Mouse (Mus musculus) lung, embryonic 14.5 days (tissue): ENCODE data around the gene Abl1. TPM values are rescaled to one million over a fixed set of nuclear protein-coding genes. Genes with fewer than 3 reads are reported as not detected.

ENCODE experiments used
- ATAC-seq: fragments of 200-750 bp; cut with Nextera tagmentation; 2 replicates; pipeline ENCODE4 v1.8.0; 2017; ENCODE audit warnings: mild to moderate bottlenecking, moderate TSS enrichment, moderate library complexity; ENCODE audit not compliant: insufficient read depth
- DNase-seq: peaks from one replicate; pipeline ENCODE4 v3.0.0-alpha.2; 2015
- H3K27ac ChIP-seq: fragments of 300-500 bp; sonication (generic); 2 replicates; pipeline ENCODE4 v1.5.1; 2014; ENCODE audit warnings: low read depth, mild to moderate bottlenecking, moderate library complexity
- H3K27me3 ChIP-seq: fragments of 300-500 bp; sonication (generic); 2 replicates; pipeline ENCODE4 v1.6.1; 2014; ENCODE audit warnings: low read length, control low read depth; ENCODE audit not compliant: insufficient read depth
- H3K36me3 ChIP-seq: fragments of 300-500 bp; sonication (generic); 2 replicates; pipeline ENCODE4 v1.6.1; 2014; ENCODE audit warnings: control low read depth; ENCODE audit not compliant: insufficient read depth
- H3K4me1 ChIP-seq: fragments of 300-500 bp; sonication (generic); 2 replicates; pipeline ENCODE4 v1.6.1; 2014; ENCODE audit warnings: antibody characterized with exemption, control low read depth; ENCODE audit not compliant: insufficient read depth
- H3K4me2 ChIP-seq: fragments of 300-500 bp; sonication (generic); 2 replicates; pipeline ENCODE4 v1.6.1; 2014; ENCODE audit warnings: mild to moderate bottlenecking
- H3K4me3 ChIP-seq: fragments of 300-500 bp; sonication (generic); 2 replicates; pipeline ENCODE4 v1.5.1; 2014; ENCODE audit warnings: low read depth, low read length
- H3K9ac ChIP-seq: fragments of 300-500 bp; sonication (generic); 2 replicates; pipeline ENCODE4 v1.6.1; 2014
- H3K9me3 ChIP-seq: fragments of 300-500 bp; sonication (generic); 2 replicates; pipeline ENCODE4 v1.6.1; 2016; ENCODE audit warnings: low read depth, low read length, control low read depth
- CTCF ChIP-seq: IDR thresholded peaks from 2 replicates; pipeline ENCODE4 v1.5.1; 2016; ENCODE audit warnings: antibody characterized with exemption, low read depth
- WGBS: fragments of 180-500 bp; shearing (Covaris S2); extraction: QIAGEN DNeasy Blood & Tissue Kit; methylation state at CpG from one replicate; pipeline ENCODE4 v1.1.7; 2014; 5-methylcytosine and 5-hydroxymethylcytosine counted together
- polyA plus RNA-seq: library from polyadenylated mRNA; unstranded; fragments of >200 nt; fragmentation: Nextera tagmentation; extraction: Ambion mirVana; gene quantifications from 2 replicates; pipeline ENCODE4 v1.2.1, GENCODE M21; 2014

The Abl1 gene
- polyA plus RNA-seq, 1 experiment from 2014 or later, result 54.4 TPM

DNA sequence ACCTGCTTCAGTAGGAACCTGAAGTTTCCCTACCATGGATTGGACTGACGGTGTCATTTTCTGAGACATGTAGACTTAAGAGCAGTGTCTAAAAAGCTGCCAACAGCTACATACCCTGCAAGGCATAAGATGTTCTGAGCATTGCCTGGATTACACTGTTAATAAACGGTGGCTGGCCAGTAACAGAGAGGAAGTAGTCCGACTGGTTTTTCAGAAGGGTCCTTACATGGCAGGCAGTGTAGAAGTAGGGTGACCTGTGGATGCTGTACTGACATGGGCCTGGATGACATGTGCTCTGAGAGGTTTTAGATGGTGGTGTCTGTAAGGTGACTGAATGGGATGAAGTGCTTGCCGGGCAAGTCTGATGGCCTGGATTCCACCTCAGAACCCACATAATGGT, 79.6 kb downstream of the Abl1 start:
- ATAC-seq (no peak), DNase-seq (peak; percentile 44)
- Histone ChIP-seq H3K4me1 (peaks cover 52% of the 10 kb centered on the region), H3K9ac (no peak overlapping the region), H3K36me3 (0 out of 2 replicates have a peak, but pooled peaks cover 3% of the 10 kb centered on the region), H3K9me3 (no peaks in the 10 kb centered on the region), H3K27ac (peak overlapping the region; percentile 58), H3K4me3 (no peak overlapping the region), H3K27me3 (no peaks in the 10 kb centered on the region), H3K4me2 (no peak overlapping the region)
- 52% methylated on average over 4 of the region's 4 CpGs for WGBS
- TF ChIP-seq CTCF, result no peak

GRCm38 (mm10) chr2:31769115-31769514, 80.9 kb downstream of the Abl1 start:
- Histone ChIP-seq H3K27me3 (no peaks in the 10 kb centered on the region), H3K9me3 (no peaks in the 10 kb centered on the region), H3K4me1 (peaks cover 44% of the 10 kb centered on the region), H3K4me3 (no peak overlapping the region), H3K27ac (peak overlapping the region; percentile 82), H3K4me2 (peak overlapping the region; percentile 43), H3K9ac (peak overlapping the region; percentile 21; the same call in 1 of the 2 replicates), H3K36me3 (0 out of 2 replicates have a peak, but pooled peaks cover 3% of the 10 kb centered on the region)
- ATAC-seq (no peak), DNase-seq (no peak)
- no peak for TF ChIP-seq CTCF
- WGBS, result 27% methylated on average over 4 of the region's 4 CpGs

- H3K4me1 ChIP-seq, result peaks cover 44% of the 10 kb centered on the region
- 12% methylated on average over 6 of the region's 6 CpGs for WGBS
- H3K4me3 ChIP-seq, result no peak overlapping the region
- peak overlapping the region; percentile 30 for H3K9ac ChIP-seq
- peak; percentile 62 for DNase-seq
- H3K36me3 ChIP-seq, result 0 out of 2 replicates have a peak, but pooled peaks cover 3% of the 10 kb centered on the region
- ATAC-seq, result 0 out of 2 replicates have a peak, but pooled peaks have one; percentile 18
- peak overlapping the region; percentile 43 for H3K4me2 ChIP-seq
- H3K9me3 ChIP-seq, result no peaks in the 10 kb centered on the region
- no peaks in the 10 kb centered on the region for H3K27me3 ChIP-seq
- TF ChIP-seq CTCF, result no peak
- H3K27ac ChIP-seq, result peak overlapping the region; percentile 82
These were observed 81.5 kb downstream of the Abl1 start for GRCm38 (mm10) chr2:31769631-31770111.

DNA sequence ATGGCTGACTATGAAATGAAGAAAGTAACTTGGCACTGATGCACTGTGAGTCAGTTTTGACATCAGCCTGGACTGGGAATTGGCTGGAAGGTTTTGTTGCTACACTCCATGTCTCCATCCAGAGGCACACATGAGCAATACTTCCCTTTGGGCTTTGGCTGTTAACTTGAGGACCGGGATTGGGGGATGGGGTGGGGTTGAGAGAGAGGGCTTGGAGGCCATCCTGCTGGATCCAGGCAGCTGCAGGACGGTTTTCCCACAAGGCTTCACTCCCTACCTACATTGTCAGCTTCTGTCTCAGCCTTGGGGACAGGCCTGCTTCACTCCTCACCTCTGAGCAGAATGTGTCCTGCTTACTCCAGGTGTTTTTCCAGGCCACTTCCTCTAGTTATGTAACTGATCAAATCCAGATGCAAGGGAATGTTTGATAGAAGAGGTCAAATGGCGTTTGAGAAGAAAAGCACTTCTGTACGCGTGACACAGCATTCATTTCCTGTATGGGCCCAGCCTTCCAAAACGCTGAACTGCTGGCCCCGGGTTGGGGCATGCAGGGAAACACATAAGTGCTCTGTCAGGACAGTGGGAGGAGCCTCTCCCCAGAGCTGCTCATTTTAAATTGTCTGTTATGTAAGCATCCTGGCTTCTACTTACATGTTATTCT, 82.7 kb downstream of the Abl1 start:
- Histone ChIP-seq H3K4me1 (peaks cover 37% of the 10 kb centered on the region), H3K27ac (peak overlapping the region; percentile 82), H3K36me3 (0 out of 2 replicates have a peak, but pooled peaks cover 3% of the 10 kb centered on the region), H3K4me3 (no peak overlapping the region), H3K9ac (no peak overlapping the region), H3K9me3 (no peaks in the 10 kb centered on the region), H3K4me2 (peak overlapping the region; percentile 43), H3K27me3 (no peaks in the 10 kb centered on the region)
- WGBS, result 5% methylated on average over 7 of the region's 7 CpGs
- DNase-seq (peak; percentile 85), ATAC-seq (peak; percentile 82)
- TF ChIP-seq CTCF, result peak; percentile 14; the same call in 1 of the 2 replicates

DNA sequence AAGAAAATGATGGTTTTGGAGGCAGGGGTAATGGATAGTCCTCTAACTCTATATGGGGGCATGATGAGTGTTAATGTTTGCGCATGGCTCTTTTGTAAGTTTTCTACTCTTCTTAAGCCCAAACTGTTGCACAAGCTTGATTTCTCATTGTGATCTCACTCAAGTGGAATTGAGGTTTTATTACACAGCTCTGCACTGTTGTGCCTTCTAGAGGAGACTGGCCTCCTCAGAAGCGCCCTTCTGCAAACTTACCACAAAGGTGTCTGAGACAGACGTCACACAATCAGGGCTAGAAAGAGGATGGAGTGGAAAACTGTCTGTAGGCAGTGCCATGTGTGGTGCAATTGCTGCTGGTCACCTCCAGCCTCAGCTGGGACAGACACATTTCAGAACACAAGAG, 88.3 kb downstream of the Abl1 start:
- Histone ChIP-seq H3K4me1 (no peaks in the 10 kb centered on the region), H3K27me3 (no peaks in the 10 kb centered on the region), H3K4me3 (no peak overlapping the region), H3K36me3 (peaks cover 46% of the 10 kb centered on the region), H3K9ac (no peak overlapping the region), H3K4me2 (no peak overlapping the region), H3K27ac (no peak overlapping the region), H3K9me3 (no peaks in the 10 kb centered on the region)
- ATAC-seq (no peak), DNase-seq (no peak)
- TF ChIP-seq CTCF, result no peak
- WGBS, result 88% methylated on average over 3 of the region's 3 CpGs

DNA sequence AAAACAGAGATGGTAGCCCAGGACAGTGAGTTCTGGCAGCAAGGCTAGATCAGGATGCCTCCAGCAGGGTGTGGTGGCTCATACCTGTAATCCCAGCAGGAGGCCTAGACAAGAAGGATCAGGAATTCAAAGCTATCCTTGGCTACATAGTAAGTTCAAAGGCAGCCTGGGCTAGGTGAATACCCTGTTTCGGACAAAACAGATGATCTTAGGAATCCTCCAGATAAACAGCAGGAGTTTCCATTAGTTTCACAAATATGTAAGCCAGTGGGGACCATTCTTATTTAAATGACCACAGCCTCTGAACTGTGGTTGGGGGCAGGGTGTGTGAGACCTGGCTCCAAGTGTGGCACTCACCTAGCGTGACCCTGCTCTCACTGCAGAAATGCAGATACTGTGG, 91.1 kb downstream of the Abl1 start:
- H3K4me3 ChIP-seq, result no peak overlapping the region
- H3K27ac ChIP-seq, result no peak overlapping the region
- H3K9me3 ChIP-seq, result no peaks in the 10 kb centered on the region
- no peak overlapping the region for H3K9ac ChIP-seq
- H3K27me3 ChIP-seq, result no peaks in the 10 kb centered on the region
- WGBS, result 83% methylated on average over 2 of the region's 2 CpGs
- DNase-seq (no peak), ATAC-seq (no peak)
- H3K36me3 ChIP-seq, result peaks cover 74% of the 10 kb centered on the region
- no peak for TF ChIP-seq CTCF
- H3K4me1 ChIP-seq, result no peaks in the 10 kb centered on the region
- H3K4me2 ChIP-seq, result no peak overlapping the region

DNA sequence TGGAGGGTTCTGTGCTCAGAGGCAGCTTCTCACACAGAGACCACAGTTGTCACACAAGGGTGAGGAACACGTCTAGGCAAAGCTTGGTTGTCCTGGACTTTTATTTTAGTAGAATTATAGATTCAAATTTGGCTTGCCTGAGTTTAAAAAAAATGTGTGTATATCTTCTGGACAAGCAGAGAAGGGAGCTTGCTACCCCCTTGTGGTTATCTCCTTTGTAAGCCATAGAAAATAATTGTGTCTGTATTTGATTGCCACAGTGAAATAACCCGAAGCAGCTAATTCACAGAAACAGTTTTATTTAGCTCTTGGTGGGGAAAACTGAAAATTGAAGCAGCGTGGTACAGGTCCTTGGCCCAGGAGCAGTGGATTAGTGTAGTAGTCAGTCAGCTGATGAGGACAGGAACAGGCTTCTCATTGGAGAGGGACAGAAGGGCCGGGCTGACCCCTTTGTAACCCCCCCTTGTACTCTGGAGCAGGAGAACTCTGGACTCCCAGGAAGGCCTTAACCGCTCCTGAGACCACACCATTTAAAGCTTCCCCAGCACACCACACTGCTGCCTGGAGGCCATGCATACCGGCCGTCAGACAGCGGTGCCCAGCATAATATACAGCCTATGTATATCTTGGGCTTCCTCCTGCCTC, 94.9 kb downstream of the Abl1 start:
- H3K9me3 ChIP-seq, result no peaks in the 10 kb centered on the region
- DNase-seq (no peak), ATAC-seq (no peak)
- no peak overlapping the region for H3K4me3 ChIP-seq
- H3K4me2 ChIP-seq, result no peak overlapping the region
- H3K27me3 ChIP-seq, result no peaks in the 10 kb centered on the region
- H3K27ac ChIP-seq, result no peak overlapping the region
- 78% methylated on average over 8 of the region's 8 CpGs for WGBS
- no peak overlapping the region for H3K9ac ChIP-seq
- H3K4me1 ChIP-seq, result no peaks in the 10 kb centered on the region
- no peak for TF ChIP-seq CTCF
- peaks cover 98% of the 10 kb centered on the region for H3K36me3 ChIP-seq
